Mouse (Mus musculus) limb, embryonic 11.5 days (tissue): ENCODE data around the gene Cd3eap. TPM values are rescaled to one million over a fixed set of nuclear protein-coding genes. Genes with fewer than 3 reads are reported as not detected.
A peak's percentile ranks its signal among the peaks of the same experiment; 100 is the strongest.

Source experiments
- ATAC-seq: fragments of 200-750 bp; cut with Nextera tagmentation; 2 replicates; pipeline ENCODE4 v1.8.0; 2017; ENCODE audit warnings: low read depth; ENCODE audit not compliant: insufficient number of reproducible peaks, low FRiP score, low TSS enrichment
- DNase-seq: peaks from one replicate; pipeline ENCODE4 v3.0.0-alpha.2; 2015; ENCODE audit warnings: low spot score
- H3K27ac ChIP-seq: fragments of 300-500 bp; sonication (generic); replicated peaks from 2 replicates; pipeline ENCODE4 v1.5.1; 2014; ENCODE audit warnings: low read depth, mild to moderate bottlenecking, low read length
- H3K27me3 ChIP-seq: fragments of 300-500 bp; sonication (generic); 2 replicates; pipeline ENCODE4 v1.6.1; 2014; ENCODE audit warnings: mild to moderate bottlenecking, low read length, mixed read lengths; ENCODE audit not compliant: control insufficient read depth, insufficient read depth
- H3K36me3 ChIP-seq: fragments of 300-500 bp; sonication (generic); 2 replicates; pipeline ENCODE4 v1.6.1; 2014; ENCODE audit warnings: mild to moderate bottlenecking, low read length, moderate library complexity, mixed read lengths; ENCODE audit not compliant: control insufficient read depth, insufficient read depth
- H3K4me1 ChIP-seq: fragments of 300-500 bp; sonication (generic); 2 replicates; pipeline ENCODE4 v1.6.1; 2014; ENCODE audit warnings: low read length, mixed read lengths; ENCODE audit not compliant: control insufficient read depth, insufficient read depth
- H3K4me2 ChIP-seq: fragments of 300-500 bp; sonication (generic); 2 replicates; pipeline ENCODE4 v1.6.1; 2014; ENCODE audit warnings: low read depth, mild to moderate bottlenecking, moderate library complexity; ENCODE audit not compliant: severe bottlenecking
- H3K4me3 ChIP-seq: fragments of 300-500 bp; sonication (generic); 2 replicates; pipeline ENCODE4 v1.5.1; 2014; ENCODE audit warnings: low read depth, low read length
- H3K9ac ChIP-seq: fragments of 300-500 bp; sonication (generic); 2 replicates; pipeline ENCODE4 v1.6.1; 2014; ENCODE audit warnings: mild to moderate bottlenecking, low read length
- H3K9me3 ChIP-seq: fragments of 300-500 bp; sonication (generic); 2 replicates; pipeline ENCODE4 v1.6.1; 2016; ENCODE audit warnings: low read length; ENCODE audit not compliant: control insufficient read depth
- WGBS: fragments of 180-500 bp; shearing (Covaris S2); extraction: QIAGEN DNeasy Blood & Tissue Kit; methylation state at CpG from one replicate; pipeline ENCODE4 v1.1.7; 2014; 5-methylcytosine and 5-hydroxymethylcytosine counted together
- polyA plus RNA-seq: library from polyadenylated mRNA; unstranded; fragments of >200 nt; fragmentation: Nextera tagmentation; extraction: Ambion mirVana; gene quantifications from 2 replicates; pipeline ENCODE4 v1.2.1, GENCODE M21; 2014

Gene Cd3eap
- 21.1 and 24.8 TPM in 2 replicates for polyA plus RNA-seq

GRCm38 (mm10) chr7:19359299-19359891 lies at the start of gene Cd3eap, which contains the start of gene Ppp1r13l:
Cd3eap (minus strand) TSS chr7:19359483.
Ppp1r13l (plus strand) TSS chr7:19359749.
- Histone ChIP-seq H3K4me3 (peak within 1 kb of the TSS; percentile 68), H3K27ac (0 out of 2 replicates have a peak within 1 kb of the TSS, but pooled peaks have one; percentile 9)

DNA sequence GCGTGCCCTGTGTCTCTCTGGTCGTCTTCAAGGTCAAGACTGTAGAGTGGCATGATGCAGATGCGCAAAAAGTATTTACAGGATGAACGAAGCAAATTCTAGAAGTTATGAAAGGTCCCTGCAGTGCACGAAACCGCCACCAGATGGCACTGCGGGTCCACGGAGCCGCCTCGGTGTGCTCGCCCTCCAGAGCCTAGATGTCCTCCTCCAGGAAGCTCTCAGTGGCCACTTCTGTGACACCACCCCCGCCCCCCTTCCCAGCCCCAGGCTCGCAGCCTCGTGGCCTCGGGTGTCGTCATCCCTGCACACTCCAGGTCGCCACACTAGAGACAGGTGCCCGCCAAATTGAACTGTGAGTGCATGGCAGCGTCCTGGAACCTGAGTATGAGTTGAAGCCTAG lies 46.1 kb upstream of the Cd3eap start:
- 5% methylated on average over 19 of the region's 19 CpGs for WGBS
- H3K9ac ChIP-seq: no peak overlapping the region
- H3K36me3 ChIP-seq: no peaks in the 10 kb centered on the region
- 0 out of 2 replicates have a peak, but pooled peaks cover 3% of the 10 kb centered on the region for H3K9me3 ChIP-seq
- H3K4me2 ChIP-seq: no peak overlapping the region; the same call in 1 of the 2 replicates
- no peak overlapping the region for H3K27ac ChIP-seq
- DNase-seq (peak; percentile 93), ATAC-seq (peak; percentile 23; the same call in 1 of the 2 replicates)
- H3K4me3 ChIP-seq: no peak overlapping the region
- H3K27me3 ChIP-seq: peaks cover 26% of the 10 kb centered on the region
- 0 out of 2 replicates have a peak, but pooled peaks cover 2% of the 10 kb centered on the region for H3K4me1 ChIP-seq

More at GRCm38 (mm10) chr7:19359299-19359891, at the start of gene Cd3eap, which contains the start of gene Ppp1r13l:
- peaks cover 5% of the 10 kb centered on the region; the same call in 1 of the 2 replicates for H3K36me3 ChIP-seq
- DNase-seq (peak; percentile 89), ATAC-seq (peak; percentile 55; the same call in 1 of the 2 replicates)
- peak within 1 kb of the TSS; percentile 91 for H3K4me2 ChIP-seq
- 0 out of 2 replicates have a peak, but pooled peaks cover 2% of the 10 kb centered on the region for H3K27me3 ChIP-seq
- peak within 1 kb of the TSS; percentile 55 for H3K9ac ChIP-seq
- peaks cover 13% of the 10 kb centered on the region for H3K4me1 ChIP-seq
- WGBS: under 1% methylated on average over 31 of the region's 31 CpGs
- H3K9me3 ChIP-seq: no peaks in the 10 kb centered on the region

- 0 out of 2 replicates have a peak, but pooled peaks cover 2% of the 10 kb centered on the region for H3K4me1 ChIP-seq
- no peak for ATAC-seq
- 51% methylated on average over 7 of the region's 7 CpGs for WGBS
- H3K27me3 ChIP-seq: peaks cover 32% of the 10 kb centered on the region
- DNase-seq: no peak
- peak within 1 kb of the TSS; percentile 49 for H3K4me3 ChIP-seq
- H3K36me3 ChIP-seq: no peaks in the 10 kb centered on the region
- no peak within 1 kb of the TSS for H3K27ac ChIP-seq
- 0 out of 2 replicates have a peak within 1 kb of the TSS, but pooled peaks have one; percentile 22 for H3K9ac ChIP-seq
- H3K9me3 ChIP-seq: 0 out of 2 replicates have a peak, but pooled peaks cover 3% of the 10 kb centered on the region
- H3K4me2 ChIP-seq: peak within 1 kb of the TSS; percentile 89
Measured at GRCm38 (mm10) chr7:19404476-19404875, 45.2 kb upstream of the Cd3eap start, which contains the start of gene Ckm. Ckm (plus strand) TSS chr7:19404776.

DNA sequence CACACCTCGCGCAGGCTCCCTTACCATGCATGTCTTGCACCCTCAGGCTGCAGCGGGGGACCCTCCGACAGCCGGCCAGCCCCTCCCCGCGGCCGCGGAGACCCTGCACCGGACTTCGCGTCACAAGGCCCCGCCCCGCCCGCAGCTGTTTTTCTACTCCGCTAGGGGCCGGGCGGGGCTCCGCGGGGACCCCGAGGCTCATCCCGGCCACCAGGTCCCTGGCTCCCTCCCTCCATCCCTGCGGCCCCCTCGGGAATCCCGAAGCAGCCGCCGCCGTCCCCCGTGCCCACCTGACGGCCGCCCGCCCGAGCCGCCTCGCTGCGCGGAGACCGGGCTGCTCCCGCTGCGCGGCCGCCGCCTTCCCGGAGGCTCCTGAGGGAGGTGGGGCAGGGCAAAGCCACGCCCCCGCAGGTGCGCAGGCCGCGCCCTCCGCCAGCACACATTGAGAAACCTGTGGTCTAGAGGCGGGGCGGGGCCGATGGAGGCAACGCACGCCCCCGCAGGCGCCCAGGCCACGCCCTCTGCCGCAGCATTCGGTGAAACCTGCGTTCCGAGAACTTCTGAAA lies 44.5 kb upstream of the Cd3eap start, which contains the start of gene Klc3:
Klc3 (minus strand) TSS at position 374 of the 566 bp plus-strand sequence.
- DNase-seq (peak; percentile 72), ATAC-seq (no peak)
- Histone ChIP-seq H3K4me3 (peak within 1 kb of the TSS; percentile 49), H3K36me3 (no peaks in the 10 kb centered on the region), H3K4me1 (0 out of 2 replicates have a peak, but pooled peaks cover 5% of the 10 kb centered on the region), H3K27me3 (peaks cover 36% of the 10 kb centered on the region), H3K9ac (0 out of 2 replicates have a peak within 1 kb of the TSS, but pooled peaks have one; percentile 22), H3K27ac (no peak within 1 kb of the TSS), H3K4me2 (peak within 1 kb of the TSS; percentile 89), H3K9me3 (0 out of 2 replicates have a peak, but pooled peaks cover 3% of the 10 kb centered on the region)
- WGBS: under 1% methylated on average over 61 of the region's 62 CpGs

- Histone ChIP-seq H3K4me3 (no peak overlapping the region), H3K27ac (no peak overlapping the region), H3K27me3 (peaks cover 36% of the 10 kb centered on the region), H3K9ac (no peak overlapping the region), H3K9me3 (0 out of 2 replicates have a peak, but pooled peaks cover 3% of the 10 kb centered on the region), H3K36me3 (no peaks in the 10 kb centered on the region), H3K4me2 (no peak overlapping the region), H3K4me1 (0 out of 2 replicates have a peak, but pooled peaks cover 5% of the 10 kb centered on the region)
- no peak for ATAC-seq
- DNase-seq: no peak
- WGBS: 86% methylated on average over 9 of the region's 9 CpGs
Measured at GRCm38 (mm10) chr7:19402535-19403112, 43.3 kb upstream of the Cd3eap start.

DNA sequence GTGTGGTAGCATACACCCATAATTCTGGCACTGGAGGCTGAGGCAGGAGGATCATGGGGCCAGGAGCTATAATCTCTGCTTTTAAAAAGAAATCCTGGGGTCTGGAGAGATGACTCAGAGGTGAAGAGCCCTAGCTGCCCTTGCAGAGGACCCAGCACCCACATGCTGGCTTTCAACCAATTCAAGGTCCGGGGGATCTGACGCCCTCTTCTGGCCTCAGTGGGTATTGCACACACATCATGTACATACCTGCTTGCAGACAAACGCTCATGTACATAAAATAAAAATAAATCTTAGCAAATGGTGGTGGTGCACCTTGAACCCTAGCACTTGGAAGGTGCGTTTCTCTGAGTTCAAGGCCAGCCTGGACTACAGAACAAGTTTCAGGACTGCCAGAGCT lies 41.7 kb upstream of the Cd3eap start:
- Histone ChIP-seq H3K4me3 (no peak overlapping the region), H3K27ac (no peak overlapping the region), H3K9me3 (0 out of 2 replicates have a peak, but pooled peaks cover 3% of the 10 kb centered on the region), H3K9ac (no peak overlapping the region), H3K36me3 (no peaks in the 10 kb centered on the region), H3K27me3 (peaks cover 36% of the 10 kb centered on the region), H3K4me1 (0 out of 2 replicates have a peak, but pooled peaks cover 5% of the 10 kb centered on the region), H3K4me2 (no peak overlapping the region)
- DNase-seq (no peak), ATAC-seq (no peak)
- WGBS: 89% methylated on average over 4 of the region's 4 CpGs

- H3K27me3 ChIP-seq: peaks cover 34% of the 10 kb centered on the region
- ATAC-seq (no peak), DNase-seq (peak; percentile 60)
- peak overlapping the region; percentile 59 for H3K4me2 ChIP-seq
- H3K4me3 ChIP-seq: peak overlapping the region; percentile 19; the same call in 1 of the 2 replicates
- no peak overlapping the region for H3K27ac ChIP-seq
- WGBS: 2% methylated on average over 26 of the region's 27 CpGs
- H3K4me1 ChIP-seq: 0 out of 2 replicates have a peak, but pooled peaks cover 5% of the 10 kb centered on the region
- H3K36me3 ChIP-seq: peaks cover 7% of the 10 kb centered on the region; the same call in 1 of the 2 replicates
- H3K9me3 ChIP-seq: 0 out of 2 replicates have a peak, but pooled peaks cover 3% of the 10 kb centered on the region
- H3K9ac ChIP-seq: 0 out of 2 replicates have a peak overlapping the region, but pooled peaks have one; percentile 18
Measured at GRCm38 (mm10) chr7:19399496-19400280, 40.4 kb upstream of the Cd3eap start.
